Mouse (Mus musculus): ENCODE results near the gene Zfp217.

Gene Zfp217

GRCm38 (mm10) chr2:170132716-170133092 lies 15.2 kb downstream of the Zfp217 start:
- no peak for DNase-seq

- no peak for DNase-seq
Observed at GRCm38 (mm10) chr2:170131981-170132460, 15.9 kb downstream of the Zfp217 start.

DNA sequence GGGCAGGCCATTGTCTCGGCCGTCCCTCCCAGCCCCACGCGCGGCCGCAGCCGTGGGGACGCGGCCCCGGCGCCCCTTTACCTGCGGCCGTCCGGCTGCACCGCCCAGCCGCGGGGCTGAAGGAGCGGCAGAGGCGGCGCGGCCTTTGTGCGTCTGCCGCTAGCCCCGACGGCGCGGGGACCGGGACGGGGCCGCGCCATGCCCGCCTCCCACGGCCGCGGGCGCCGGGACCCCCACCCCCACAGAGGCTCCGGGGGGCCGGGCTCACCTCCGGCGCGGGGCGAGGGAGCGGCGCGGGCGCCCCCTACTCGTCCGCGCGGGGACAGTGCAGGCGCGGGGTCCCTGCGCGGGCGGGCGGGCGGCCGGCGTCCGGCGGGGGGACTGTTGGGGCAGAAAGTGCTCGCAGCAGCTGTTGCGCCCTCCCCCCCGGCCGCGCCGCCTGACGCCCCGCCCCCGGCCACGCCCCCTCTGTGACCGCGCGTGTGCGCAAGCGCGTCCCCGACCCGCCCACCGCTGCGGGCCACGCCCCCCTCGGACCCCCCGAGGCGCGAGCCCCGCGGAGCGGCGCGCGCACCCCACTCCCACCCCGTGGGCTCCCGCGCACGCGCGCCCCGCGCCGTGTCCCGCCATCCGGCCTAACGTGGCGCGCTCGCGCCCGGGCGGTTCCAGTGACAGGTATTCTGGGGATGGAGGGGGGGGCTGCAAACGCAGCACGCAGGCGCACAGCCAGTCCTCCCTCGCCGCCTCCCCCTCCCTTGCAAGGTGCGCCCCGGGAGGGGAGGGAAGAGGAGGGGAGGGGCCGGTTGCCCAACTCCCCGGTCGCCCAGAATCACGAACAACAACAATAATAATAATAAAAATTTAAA lies 16.9 kb downstream of the Zfp217 start:
- peak; percentile 84 to 85 for DNase-seq

GRCm38 (mm10) chr2:170129923-170130779 lies 17.8 kb downstream of the Zfp217 start:
- DNase-seq = peak in 1 of 2 experiments; percentile 34

DNA sequence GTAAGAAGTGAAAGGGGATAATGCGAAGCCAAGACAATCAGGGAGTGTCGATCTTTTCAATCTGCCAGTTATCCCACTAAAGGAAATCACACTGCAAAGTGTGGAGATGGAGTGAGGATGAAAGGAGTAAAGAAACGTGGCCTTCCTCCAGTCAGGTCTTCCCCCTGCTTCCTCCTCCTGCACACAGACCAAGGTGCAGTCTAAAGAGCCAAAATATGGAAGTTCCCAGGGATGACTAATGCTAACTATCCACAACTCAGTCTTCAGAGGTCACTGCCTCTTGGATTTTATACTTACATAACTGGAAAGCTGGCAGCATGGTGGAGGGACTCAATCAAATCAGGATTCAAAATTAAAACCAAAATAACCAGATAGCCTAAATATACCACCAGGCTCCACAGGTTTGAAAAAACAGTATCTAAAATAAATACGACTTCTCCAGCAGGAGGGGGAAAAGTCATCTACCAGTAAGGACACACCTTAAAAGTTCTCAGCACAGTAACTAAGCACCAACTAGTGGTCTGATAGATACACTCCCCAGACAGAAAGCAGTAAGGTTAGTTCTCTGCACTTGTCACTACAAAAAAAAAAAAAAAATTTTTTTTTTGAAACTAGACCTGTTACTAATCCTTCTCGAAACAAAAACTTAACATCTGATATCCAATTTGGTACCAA lies 18.5 kb downstream of the Zfp217 start:
- DNase-seq = no peak

DNA sequence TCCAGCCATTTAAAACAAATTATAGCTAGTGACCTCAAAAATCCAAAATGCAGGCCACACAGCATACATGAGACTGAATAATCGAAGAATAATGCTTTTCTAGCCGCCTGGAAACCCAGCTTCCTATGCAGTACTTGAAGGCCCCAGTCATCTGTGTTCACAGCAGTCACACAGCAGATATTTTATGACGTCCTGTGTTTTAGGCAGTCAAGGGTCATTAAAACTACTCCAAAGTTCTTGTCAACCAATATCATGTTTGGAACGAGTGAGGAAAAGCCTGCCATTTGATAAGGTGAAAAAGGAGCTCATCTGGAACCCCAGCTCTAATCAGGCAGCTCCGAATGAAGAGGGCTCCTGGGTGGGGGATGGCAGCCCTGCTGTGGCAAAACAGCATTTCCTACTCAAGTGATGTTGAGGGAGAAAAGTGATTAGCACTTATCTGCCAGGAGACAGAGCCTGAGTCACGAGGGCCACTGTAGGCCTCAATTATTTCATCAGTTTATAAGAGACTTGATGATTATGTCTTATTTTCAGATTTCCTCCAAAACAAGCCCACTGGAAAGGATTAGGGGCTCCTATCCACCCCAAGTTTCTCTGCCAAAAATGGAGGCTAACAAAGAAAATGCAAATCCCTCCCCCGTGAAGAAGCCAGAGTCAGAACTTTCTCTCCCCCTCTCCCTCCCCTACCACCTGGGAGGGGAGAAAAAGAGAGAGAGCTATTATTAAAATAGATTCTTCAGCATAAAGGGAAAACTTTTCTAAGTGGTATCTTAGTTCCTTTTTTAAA lies 19.2 kb downstream of the Zfp217 start:
- no peak for DNase-seq

GRCm38 (mm10) chr2:170127523-170127922 lies 20.4 kb downstream of the Zfp217 start:
- DNase-seq = no peak

- DNase-seq = no peak
Observed at GRCm38 (mm10) chr2:170126266-170126665, 21.6 kb downstream of the Zfp217 start.

- no peak for DNase-seq
Observed at GRCm38 (mm10) chr2:170122197-170122596, 25.7 kb downstream of the Zfp217 start.

DNA sequence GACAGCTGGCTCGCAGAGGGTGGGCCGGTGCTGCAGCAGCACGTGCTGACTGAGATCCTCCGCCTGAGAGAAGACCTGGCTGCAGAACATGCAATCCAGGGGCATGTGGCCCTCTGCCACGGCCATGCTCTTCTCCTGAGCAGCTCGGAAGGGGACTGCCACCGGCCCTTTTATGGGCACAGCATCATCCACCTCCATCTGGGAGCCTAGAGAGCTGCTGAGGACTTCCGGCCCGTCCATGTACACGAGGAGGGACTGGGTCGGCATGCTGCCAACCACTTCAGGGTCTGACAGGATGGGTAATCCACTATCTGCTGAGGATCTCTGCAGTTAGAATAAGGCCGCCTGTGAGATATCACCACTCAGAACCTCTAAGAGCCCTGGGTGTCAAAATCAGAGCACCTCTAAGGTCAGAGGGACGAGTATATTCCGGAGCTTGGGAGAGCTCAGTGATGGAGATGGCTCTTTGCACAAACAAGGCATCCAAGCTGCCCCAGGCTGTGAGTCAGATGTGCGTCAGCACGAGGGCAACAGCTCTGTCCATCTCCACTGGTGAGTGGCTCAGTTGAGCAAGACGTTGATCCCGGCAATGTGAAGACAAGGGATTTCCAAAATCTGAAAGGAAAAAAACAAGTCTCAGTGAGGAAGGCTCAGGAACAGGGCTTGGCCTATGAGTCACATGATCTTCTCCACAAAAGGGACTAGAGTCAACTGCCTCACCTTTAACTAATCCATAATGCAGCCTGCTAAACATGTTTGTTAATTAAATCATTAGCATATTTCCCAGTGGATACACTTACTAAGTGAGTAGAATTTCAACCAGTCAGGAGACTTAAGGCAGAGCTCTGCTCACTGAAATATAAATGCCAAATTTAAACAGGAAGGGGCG lies 27.5 kb downstream of the Zfp217 start:
- DNase-seq = peak; percentile 20 to 45

DNA sequence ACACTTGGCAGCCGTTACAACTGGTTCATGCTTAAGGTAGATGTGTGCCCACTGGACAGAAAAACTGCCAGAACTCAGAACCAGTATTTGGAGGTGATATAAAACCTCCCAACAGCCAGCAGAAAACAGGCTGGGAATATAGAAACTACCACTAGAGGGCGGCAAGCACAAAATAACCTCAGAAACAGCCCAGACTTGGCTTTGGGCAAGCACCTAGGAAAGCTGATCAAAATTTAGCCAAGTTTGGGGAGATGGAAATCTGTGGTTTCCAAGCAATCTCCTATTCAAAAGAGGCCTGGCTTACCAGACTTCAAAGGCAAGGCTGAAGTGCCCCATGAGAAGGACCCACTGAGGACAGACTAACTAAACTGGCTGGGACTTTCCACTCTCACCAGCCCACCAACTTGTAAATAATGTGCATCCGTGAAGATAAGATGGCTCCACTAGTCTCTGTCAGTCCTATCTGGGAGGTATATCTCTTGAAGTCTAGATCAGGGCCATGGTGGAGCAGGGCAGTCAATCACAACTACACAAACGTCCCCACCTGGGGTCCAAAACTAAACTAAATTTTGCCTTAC lies 31.1 kb downstream of the Zfp217 start:
- peak; percentile 80 to 82 for DNase-seq

GRCm38 (mm10) chr2:170110306-170110705 lies 37.6 kb downstream of the Zfp217 start:
- no peak for DNase-seq

GRCm38 (mm10) chr2:170109528-170109927 lies 38.4 kb downstream of the Zfp217 start:
- no peak for DNase-seq

DNA sequence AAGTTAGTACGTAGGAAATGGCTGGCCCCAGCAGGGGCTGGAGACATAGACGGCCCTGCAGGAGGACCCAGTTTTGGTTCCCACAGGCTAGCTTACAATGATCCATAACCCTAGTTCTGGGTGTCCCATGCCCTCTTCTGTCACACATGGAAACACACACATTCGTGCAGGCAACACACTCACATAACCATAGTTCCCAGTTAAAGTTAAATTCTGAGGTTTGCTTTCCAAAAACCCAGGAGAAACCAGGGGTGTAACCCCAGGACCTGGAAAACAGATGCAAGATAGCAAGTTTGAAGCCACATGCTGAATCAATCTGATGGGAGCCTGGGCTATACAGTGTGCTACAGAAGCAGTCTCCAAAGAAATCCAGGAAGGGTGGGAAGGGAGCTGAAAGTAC lies 40.1 kb downstream of the Zfp217 start:
- DNase-seq = no peak

GRCm38 (mm10) chr2:170106000-170106399 lies 41.9 kb downstream of the Zfp217 start:
- DNase-seq = no peak

DNA sequence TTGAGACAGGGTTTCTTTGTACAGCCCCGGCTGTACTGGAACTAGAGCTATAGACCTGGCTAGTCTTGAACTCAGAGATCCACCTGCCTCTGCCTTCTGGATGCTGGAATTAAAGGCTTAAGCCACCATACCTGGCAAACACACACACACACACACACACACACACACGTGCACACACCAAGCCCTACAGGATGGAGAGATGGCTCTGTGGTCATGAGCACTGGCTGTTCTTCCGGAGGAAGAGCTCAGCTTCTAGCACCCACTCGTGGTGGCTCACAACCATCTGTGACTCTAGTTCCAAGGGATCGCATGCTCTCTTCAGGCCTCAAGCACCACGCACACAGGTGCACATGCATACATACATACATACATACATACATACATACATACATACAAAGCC lies 43.5 kb downstream of the Zfp217 start:
- no peak for DNase-seq

DNA sequence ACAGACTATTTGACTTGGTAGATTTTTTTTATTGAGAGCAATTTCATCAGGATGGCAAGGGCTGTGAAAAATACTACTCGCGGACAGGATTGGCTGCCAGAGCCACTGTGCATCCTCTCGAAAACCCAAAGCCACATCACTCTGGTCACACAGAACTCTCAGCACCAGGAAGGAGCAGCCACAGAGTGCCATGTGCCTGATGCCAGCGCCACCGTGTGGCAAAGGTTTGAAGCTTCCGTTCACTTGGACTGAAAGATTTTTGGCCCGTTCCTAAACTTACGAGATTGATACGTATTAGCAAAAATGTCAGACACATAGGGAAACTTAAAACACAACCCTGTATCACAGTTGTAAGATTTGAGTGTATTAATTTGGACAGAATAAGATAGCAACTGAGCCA lies 44.1 kb downstream of the Zfp217 start:
- peak; percentile 71 to 79 for DNase-seq

GRCm38 (mm10) chr2:170103341-170103740 lies 44.6 kb downstream of the Zfp217 start:
- DNase-seq = no peak

DNA sequence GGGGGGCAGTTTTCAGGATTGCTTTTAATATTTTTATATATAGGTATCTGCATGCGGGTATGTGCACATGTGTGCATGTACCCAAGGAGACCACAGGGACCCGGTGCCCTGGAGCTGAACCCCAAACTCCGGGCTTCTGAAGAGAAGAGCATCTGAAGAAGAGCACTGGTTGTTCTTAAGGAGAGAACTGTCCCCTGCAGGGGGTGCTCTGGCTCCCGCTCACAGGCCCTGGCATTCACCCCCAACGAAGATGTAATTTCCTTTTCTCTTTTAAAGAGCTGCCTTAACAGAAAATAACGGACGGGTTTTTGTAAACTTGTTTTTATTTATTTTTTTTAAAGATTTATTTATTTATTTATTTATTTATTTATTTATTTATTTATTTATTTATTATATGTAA lies 46.0 kb downstream of the Zfp217 start:
- peak in 1 of 2 experiments; percentile 29 for DNase-seq

GRCm38 (mm10) chr2:170101132-170101531 lies 46.8 kb downstream of the Zfp217 start:
- peak; percentile 96 to 99 for DNase-seq

GRCm38 (mm10) chr2:170094871-170095270 lies 53.0 kb downstream of the Zfp217 start:
- no peak for DNase-seq

Measured in cerebellum, postnatal 14 days (tissue).